Mouse (Mus musculus) megakaryocyte-erythroid progenitor cell, adult 5-6 weeks (primary cell): ENCODE data around the gene Kmt2a. TPM values are rescaled to one million over a fixed set of nuclear protein-coding genes. Genes with fewer than 3 reads are reported as not detected.
A peak's percentile ranks its signal among the peaks of the same experiment; 100 is the strongest.

Source experiments
- ATAC-seq: replicated peaks from 2 replicates; pipeline ENCODE4 v1.8.0; 2016; ENCODE audit warnings: mild to moderate bottlenecking, inconsistent platforms; ENCODE audit not compliant: severe bottlenecking, poor library complexity, low FRiP score, low TSS enrichment
- total RNA-seq, 2 experiments: library from RNA; stranded (forward) in 1 of 2; stranded (reverse) in 1 of 2; fragments of 200-1000, 215-1000 nt in 1 of 2; fragments of >200 nt in 1 of 2; fragmentation: Nextera tagmentation in 1 of 2; gene quantifications; 2 replicates each; pipeline ENCODE4 v1.2.3; 2014 to 2017

Gene Kmt2a
- total RNA-seq, 2 experiments from 2014 or later: 14.0 to 97.4 TPM

DNA sequence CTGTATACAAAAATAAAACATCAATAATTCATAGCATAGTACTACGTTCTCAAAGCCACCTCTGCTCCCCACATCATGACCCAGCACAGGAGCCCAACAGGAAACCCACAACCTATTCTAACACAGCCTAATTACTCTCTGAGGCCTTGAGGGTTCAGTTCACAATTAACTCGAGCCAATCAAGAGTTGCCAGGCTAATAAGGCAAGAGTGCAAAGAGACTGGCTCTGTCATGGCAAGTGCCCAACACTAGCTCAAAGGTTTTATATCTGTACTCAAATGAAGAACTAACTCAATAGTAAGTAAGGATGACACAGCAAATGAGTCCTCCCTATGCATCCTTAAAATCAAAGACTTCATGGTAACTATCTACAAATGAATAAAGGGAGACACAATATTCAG, 50.6 kb downstream of the Kmt2a start:
- no peak for ATAC-seq

GRCm38 (mm10) chr9:44828944-44829343, 52.2 kb downstream of the Kmt2a start:
- ATAC-seq: no peak

DNA sequence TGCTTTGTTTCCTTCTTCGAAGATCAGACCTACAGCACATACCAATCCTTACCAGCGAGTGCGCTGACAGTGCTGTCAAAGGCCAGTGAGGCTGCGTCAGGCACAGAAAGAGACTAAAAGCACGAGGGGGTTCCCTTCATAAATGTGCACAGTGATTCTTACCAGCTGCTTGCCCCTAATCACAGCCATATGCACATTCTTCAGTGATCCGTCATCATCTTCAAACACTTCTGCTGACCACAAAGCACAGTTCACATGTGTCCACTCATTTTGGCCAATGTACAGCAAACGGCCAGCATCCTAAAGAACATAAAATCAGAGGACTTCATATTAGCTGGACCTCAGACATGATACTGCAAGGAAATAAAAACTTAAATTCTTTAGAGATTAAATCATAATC, 54.4 kb downstream of the Kmt2a start:
- no peak for ATAC-seq

GRCm38 (mm10) chr9:44819920-44820827, 60.9 kb downstream of the Kmt2a start:
- ATAC-seq: no peak

DNA sequence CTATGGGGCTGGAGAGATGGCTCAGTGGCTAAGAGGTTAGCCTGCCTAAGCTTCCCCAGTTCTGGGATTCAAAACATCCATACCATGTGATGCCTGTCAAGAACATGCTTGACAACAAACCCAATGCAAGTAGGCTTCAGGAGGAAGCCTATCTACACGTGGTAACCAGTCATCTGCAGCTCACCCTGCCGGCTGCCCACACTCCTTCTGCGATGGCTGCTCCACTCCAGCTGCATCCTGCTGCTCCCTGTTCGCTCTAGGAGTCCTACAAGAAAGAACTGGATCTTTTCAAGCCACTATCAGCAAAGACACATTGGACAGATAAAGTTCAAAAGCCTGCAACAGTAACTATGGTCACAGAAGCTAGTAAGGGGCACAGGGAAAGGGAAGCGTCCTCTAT, 63.6 kb downstream of the Kmt2a start:
- no peak for ATAC-seq

DNA sequence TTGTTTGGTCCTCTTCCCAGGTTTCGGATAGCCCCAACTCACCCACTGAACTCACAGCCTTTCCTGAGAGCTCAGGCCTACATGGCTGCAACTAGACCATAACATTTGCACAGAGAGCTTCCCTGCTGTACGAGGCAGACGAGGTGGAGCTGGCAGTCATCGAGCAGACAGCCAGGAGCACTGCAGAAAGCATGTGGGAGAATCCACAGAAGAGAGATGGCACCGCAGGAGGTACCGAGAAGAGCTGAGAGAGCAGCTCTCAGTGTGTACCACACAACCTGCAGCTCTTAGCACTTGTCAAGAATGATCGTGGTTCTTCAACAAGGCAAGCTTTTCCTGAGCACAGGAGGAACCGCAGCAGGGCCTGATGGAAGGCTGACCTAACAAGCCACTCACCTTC, 66.9 kb downstream of the Kmt2a start:
- ATAC-seq: no peak

DNA sequence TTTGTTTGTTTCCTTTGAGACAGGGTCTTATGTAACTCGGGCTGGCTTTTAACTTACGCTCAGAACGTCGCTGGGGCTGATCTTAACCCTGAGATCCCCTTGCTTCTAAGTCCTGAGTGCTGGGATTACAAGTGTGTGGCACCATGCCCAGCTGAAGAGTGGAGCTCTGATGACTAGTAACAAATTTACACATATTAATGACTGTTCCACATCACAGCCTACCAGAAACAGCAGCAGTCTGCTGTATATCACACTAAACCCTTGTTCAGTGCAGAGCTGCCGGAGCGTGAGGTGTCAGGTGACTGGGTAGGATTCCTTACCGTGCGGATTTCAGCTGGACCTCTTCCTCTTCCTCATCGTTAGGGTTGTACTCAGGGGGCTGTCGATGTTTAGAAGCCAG, 70.8 kb downstream of the Kmt2a start:
- ATAC-seq: no peak

GRCm38 (mm10) chr9:44807778-44808177, 73.3 kb downstream of the Kmt2a start:
- no peak for ATAC-seq

DNA sequence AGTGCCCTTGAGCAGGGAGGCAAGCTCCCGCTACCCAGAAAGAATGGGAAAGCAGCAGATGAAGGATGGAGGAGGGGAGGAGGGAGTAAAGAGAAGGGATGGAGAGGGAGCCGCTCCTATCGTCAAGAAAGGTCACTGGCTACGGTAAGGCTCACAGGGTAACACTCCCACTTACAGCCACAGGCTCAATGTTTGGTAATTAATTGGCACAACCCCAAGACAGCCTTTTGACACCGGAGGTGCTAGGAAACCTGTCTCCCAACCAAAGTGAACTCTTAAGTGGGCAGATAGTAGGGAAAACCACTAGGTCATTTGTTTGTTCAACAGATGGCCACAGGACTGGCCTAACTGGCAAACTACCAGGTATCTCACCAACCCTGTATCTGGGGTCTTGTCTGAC, 74.0 kb downstream of the Kmt2a start:
- ATAC-seq: no peak

DNA sequence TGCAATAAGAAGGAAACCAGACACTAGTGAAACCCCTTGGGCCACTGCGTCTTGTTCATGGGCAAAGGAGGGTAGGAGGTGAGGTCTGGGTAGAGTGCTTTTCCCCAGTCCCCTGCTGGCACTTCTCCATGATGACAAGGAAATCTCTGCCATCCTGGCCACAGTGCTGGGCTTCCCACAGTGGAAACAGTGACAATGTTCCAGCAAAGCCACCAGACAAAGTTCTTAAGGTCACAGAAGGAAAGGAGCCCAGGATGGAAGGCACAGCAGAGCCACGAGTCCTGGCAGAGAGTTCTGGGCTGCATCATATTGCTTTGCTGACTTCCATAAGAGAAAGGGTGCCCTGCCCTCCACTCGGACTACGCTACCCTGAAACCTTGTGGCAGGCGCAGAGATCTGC, 75.6 kb downstream of the Kmt2a start:
- ATAC-seq: no peak

DNA sequence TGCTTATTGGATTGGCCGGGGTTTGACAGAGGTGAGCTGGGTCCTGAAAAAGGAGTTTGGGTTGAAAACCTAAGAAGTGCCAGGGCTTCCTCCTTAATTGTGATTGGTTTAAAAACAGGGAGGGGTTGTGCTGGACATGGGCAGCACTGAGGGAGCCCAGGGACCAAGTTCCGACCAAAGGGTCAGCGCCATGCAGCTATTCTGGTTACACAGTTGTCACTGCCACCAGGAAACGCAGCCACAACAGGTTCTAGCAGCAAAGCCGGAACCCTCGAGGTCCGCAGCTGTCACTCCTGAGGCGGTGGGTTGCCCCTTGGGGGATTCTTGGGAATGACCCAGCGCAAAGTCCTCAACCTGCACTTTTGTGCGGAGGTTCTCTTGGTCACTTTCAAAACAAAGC, 76.4 kb downstream of the Kmt2a start:
- no peak for ATAC-seq

- no peak for ATAC-seq
These were observed 78.2 kb downstream of the Kmt2a start, which contains the start of gene Ttc36 for GRCm38 (mm10) chr9:44802808-44803450. Ttc36 (minus strand) TSS chr9:44803072.

- no peak for ATAC-seq
These were observed 79.4 kb downstream of the Kmt2a start for GRCm38 (mm10) chr9:44801669-44802068.

DNA sequence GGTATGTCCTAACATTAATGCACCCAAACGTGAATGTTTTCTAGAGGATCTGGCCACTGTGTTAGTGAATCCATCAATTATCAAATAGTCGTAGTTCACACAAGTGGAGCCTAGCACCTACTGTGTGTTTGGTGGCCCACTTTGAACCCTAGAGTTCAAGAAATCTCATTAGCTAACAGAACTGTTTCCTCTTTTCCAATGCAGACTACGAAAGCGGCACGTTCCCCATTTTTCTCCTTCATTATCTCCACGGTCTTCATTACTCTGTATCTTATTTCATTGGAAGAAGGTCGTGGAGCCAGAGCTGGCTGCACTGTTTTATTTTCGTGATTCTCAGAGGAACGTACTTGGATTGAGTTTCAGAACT, 81.2 kb downstream of the Kmt2a start:
- ATAC-seq: no peak

- peak; percentile 83 for ATAC-seq
These were observed 81.8 kb downstream of the Kmt2a start, which contains the start of gene Tmem25 for GRCm38 (mm10) chr9:44799102-44799957. Tmem25 (minus strand) TSS chr9:44799307.

GRCm38 (mm10) chr9:44798298-44798697, 82.8 kb downstream of the Kmt2a start:
- ATAC-seq: no peak

- ATAC-seq: no peak
These were observed 88.3 kb downstream of the Kmt2a start for GRCm38 (mm10) chr9:44792842-44793241.

DNA sequence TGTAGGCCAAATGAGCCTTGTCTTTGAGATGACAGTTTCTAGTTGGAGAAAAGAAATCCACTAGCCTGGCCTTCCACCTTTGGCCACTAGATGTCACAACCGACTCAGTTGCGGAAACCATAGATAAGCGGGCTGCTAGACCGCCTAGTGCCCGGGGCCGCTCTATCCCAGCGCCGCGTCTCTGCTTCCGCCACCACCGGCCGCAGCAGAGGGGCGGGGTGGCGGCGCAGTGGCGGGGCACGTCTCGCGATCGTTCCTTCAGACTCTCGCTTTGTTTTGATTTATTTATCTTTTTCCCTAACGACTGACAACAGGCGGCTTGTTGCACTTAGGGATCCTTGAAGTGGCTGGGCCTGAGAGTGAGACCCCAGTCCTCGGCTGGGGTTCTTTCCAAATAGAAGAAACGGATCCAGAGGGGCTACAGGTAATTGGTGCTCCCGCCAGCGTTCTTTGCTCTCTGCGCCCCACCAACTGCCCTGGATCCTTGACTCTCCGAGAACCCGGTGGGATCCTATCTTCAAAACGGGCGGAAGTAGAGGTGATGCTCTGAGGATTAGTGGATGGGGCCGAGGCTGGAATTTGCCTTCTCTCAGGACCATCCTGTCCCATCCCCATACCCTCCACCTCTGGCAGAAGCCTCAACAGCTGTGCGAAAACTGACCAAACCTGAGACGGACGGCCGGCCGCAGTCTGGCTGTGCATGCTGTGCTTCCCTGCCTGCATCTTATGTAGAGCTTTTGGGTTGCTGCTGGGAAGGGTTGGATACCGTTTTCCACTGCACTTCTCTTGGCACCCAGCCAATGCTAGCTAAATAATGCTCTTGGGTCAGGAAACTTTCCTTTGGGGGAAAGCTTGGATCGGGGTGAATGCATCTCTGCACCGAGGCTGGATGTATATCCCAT, 108.1 kb downstream of the Kmt2a start:
- peak; percentile 99 for ATAC-seq

- ATAC-seq: no peak; the same call in 1 of the 2 replicates
These were observed 108.7 kb downstream of the Kmt2a start for GRCm38 (mm10) chr9:44772392-44772749.
